Mouse (Mus musculus) kidney, postnatal 36 days (tissue): ENCODE data around the gene Myo5a.

Experiments used
- DNase-seq, 2 experiments: peaks; one replicate each; pipeline ENCODE4 v3.0.0; 2021 to 2022; ENCODE audit warnings: mixed read lengths in 2 of 2

Myo5a gene

GRCm38 (mm10) chr9:75070457-75071028 lies at the start of gene Myo5a:
Gene Myo5a (plus strand): TSS chr9:75071015.
- DNase-seq: no peak

- DNase-seq: no peak
These were observed 48.3 kb upstream of the Myo5a start for GRCm38 (mm10) chr9:75022546-75022945.

- no peak for DNase-seq
These were observed 47.5 kb upstream of the Myo5a start for GRCm38 (mm10) chr9:75023150-75023894.

GRCm38 (mm10) chr9:75024089-75024488 lies 46.7 kb upstream of the Myo5a start:
- DNase-seq: no peak

GRCm38 (mm10) chr9:75025689-75026088 lies 45.1 kb upstream of the Myo5a start:
- peak in 1 of 2 experiments; percentile 33 for DNase-seq

GRCm38 (mm10) chr9:75032408-75032807 lies 38.4 kb upstream of the Myo5a start:
- DNase-seq: no peak

GRCm38 (mm10) chr9:75033141-75033540 lies 37.7 kb upstream of the Myo5a start:
- no peak for DNase-seq

- no peak for DNase-seq
These were observed 36.1 kb upstream of the Myo5a start for GRCm38 (mm10) chr9:75034691-75035090.

GRCm38 (mm10) chr9:75035944-75036343 lies 34.9 kb upstream of the Myo5a start:
- DNase-seq: no peak

GRCm38 (mm10) chr9:75037451-75038356 lies 33.1 kb upstream of the Myo5a start, which contains the start of gene Arpp19:
Gene Arpp19 (plus strand): TSS chr9:75037614.
- DNase-seq: peak; percentile 90 to 91

- no peak for DNase-seq
These were observed 32.5 kb upstream of the Myo5a start for GRCm38 (mm10) chr9:75038357-75038688.

GRCm38 (mm10) chr9:75040566-75040965 lies 30.2 kb upstream of the Myo5a start:
- peak; percentile 42 to 51 for DNase-seq

GRCm38 (mm10) chr9:75041840-75042525 lies 28.8 kb upstream of the Myo5a start:
- no peak for DNase-seq

GRCm38 (mm10) chr9:75043191-75043590 lies 27.6 kb upstream of the Myo5a start:
- DNase-seq: no peak

GRCm38 (mm10) chr9:75047079-75047478 lies 23.7 kb upstream of the Myo5a start:
- DNase-seq: no peak

GRCm38 (mm10) chr9:75049100-75049499 lies 21.7 kb upstream of the Myo5a start:
- peak in 1 of 2 experiments; percentile 44 for DNase-seq

- DNase-seq: peak; percentile 74 to 82
These were observed 20.8 kb upstream of the Myo5a start for GRCm38 (mm10) chr9:75050003-75050402.

GRCm38 (mm10) chr9:75051841-75052240 lies 19.0 kb upstream of the Myo5a start:
- no peak for DNase-seq

GRCm38 (mm10) chr9:75055046-75055445 lies 15.8 kb upstream of the Myo5a start:
- DNase-seq: peak in 1 of 2 experiments; percentile 35

GRCm38 (mm10) chr9:75064678-75065331 lies 6.0 kb upstream of the Myo5a start:
- no peak for DNase-seq

- peak; percentile 60 to 86 for DNase-seq
These were observed 352 bp downstream of the Myo5a start for GRCm38 (mm10) chr9:75071029-75071705.
